Mouse (Mus musculus): ENCODE data around the gene Sdr39u1. TPM values are rescaled to one million over a fixed set of nuclear protein-coding genes. Genes with fewer than 3 reads are reported as not detected.

Gene Sdr39u1
- polyA plus RNA-seq (2015; fragmentation: Nextera tagmentation; extraction: Ambion mirVana): 85.2 and 89.2 TPM in 2 replicates

GRCm38 (mm10) chr14:55899701-55900413, at the start of gene Sdr39u1:
Gene Sdr39u1, minus strand, starts transcription at chr14:55900293.
- Histone ChIP-seq H3K27ac (ENCODE audit: low read length) (peak within 1 kb of the TSS; percentile 75), H3K9ac (ENCODE audit: low read depth, low read length) (peak within 1 kb of the TSS; percentile 75), H3K4me1 (ENCODE audit: control insufficient read depth, insufficient read depth, low read length) (peaks cover 14% of the 10 kb centered on the region), H3K9me3 (ENCODE audit: control insufficient read depth, low read length) (no peaks in the 10 kb centered on the region), H3K4me2 (ENCODE audit: low read depth, low read length) (peak within 1 kb of the TSS; percentile 89), H3K27me3 (replicated peaks; ENCODE audit: control insufficient read depth, insufficient read depth, low read length) (no peaks in the 10 kb centered on the region), H3K4me3 (ENCODE audit: low read length) (peak within 1 kb of the TSS; percentile 52), H3K36me3 (ENCODE audit: control insufficient read depth, insufficient read depth, low read length) (peaks cover 9% of the 10 kb centered on the region; the same call in 1 of the 2 replicates)
- ATAC-seq: peak; percentile 94
- WGBS: under 1% methylated on average over 39 of the region's 39 CpGs

- no peak overlapping the region for H3K27ac ChIP-seq (ENCODE audit: low read length)
- no peak overlapping the region for H3K4me2 ChIP-seq (ENCODE audit: low read depth, low read length)
- no peaks in the 10 kb centered on the region for H3K27me3 ChIP-seq (replicated peaks; ENCODE audit: control insufficient read depth, insufficient read depth, low read length)
- no peak overlapping the region for H3K4me3 ChIP-seq (ENCODE audit: low read length)
- H3K9me3 ChIP-seq (ENCODE audit: control insufficient read depth, low read length): no peaks in the 10 kb centered on the region
- 65% methylated on average over 2 of the region's 2 CpGs for WGBS
- no peak for ATAC-seq
- no peaks in the 10 kb centered on the region for H3K36me3 ChIP-seq (ENCODE audit: control insufficient read depth, insufficient read depth, low read length)
- H3K9ac ChIP-seq (ENCODE audit: low read depth, low read length): no peak overlapping the region
- no peaks in the 10 kb centered on the region for H3K4me1 ChIP-seq (ENCODE audit: control insufficient read depth, insufficient read depth, low read length)
Measured at GRCm38 (mm10) chr14:55946269-55946969, 46.3 kb upstream of the Sdr39u1 start.

GRCm38 (mm10) chr14:55944575-55944974, 44.5 kb upstream of the Sdr39u1 start, which contains the start of gene Cma1:
Gene Cma1, minus strand, starts transcription at chr14:55944675.
- Histone ChIP-seq H3K27ac (ENCODE audit: low read length) (no peak within 1 kb of the TSS), H3K4me1 (ENCODE audit: control insufficient read depth, insufficient read depth, low read length) (no peaks in the 10 kb centered on the region), H3K36me3 (ENCODE audit: control insufficient read depth, insufficient read depth, low read length) (no peaks in the 10 kb centered on the region), H3K9me3 (ENCODE audit: control insufficient read depth, low read length) (no peaks in the 10 kb centered on the region), H3K4me2 (ENCODE audit: low read depth, low read length) (no peak within 1 kb of the TSS), H3K4me3 (ENCODE audit: low read length) (no peak within 1 kb of the TSS), H3K9ac (ENCODE audit: low read depth, low read length) (no peak within 1 kb of the TSS), H3K27me3 (replicated peaks; ENCODE audit: control insufficient read depth, insufficient read depth, low read length) (no peaks in the 10 kb centered on the region)
- 68% methylated on average over 4 of the region's 4 CpGs for WGBS
- no peak for ATAC-seq

- no peak overlapping the region for H3K9ac ChIP-seq (ENCODE audit: low read depth, low read length)
- H3K4me1 ChIP-seq (ENCODE audit: control insufficient read depth, insufficient read depth, low read length): no peaks in the 10 kb centered on the region
- WGBS: 67% methylated on average over 11 of the region's 11 CpGs
- H3K4me3 ChIP-seq (ENCODE audit: low read length): no peak overlapping the region
- H3K27me3 ChIP-seq (replicated peaks; ENCODE audit: control insufficient read depth, insufficient read depth, low read length): no peaks in the 10 kb centered on the region
- no peak overlapping the region for H3K4me2 ChIP-seq (ENCODE audit: low read depth, low read length)
- no peaks in the 10 kb centered on the region for H3K36me3 ChIP-seq (ENCODE audit: control insufficient read depth, insufficient read depth, low read length)
- no peak for ATAC-seq
- H3K27ac ChIP-seq (ENCODE audit: low read length): no peak overlapping the region
- no peaks in the 10 kb centered on the region for H3K9me3 ChIP-seq (ENCODE audit: control insufficient read depth, low read length)
Measured at GRCm38 (mm10) chr14:55943601-55944000, 43.5 kb upstream of the Sdr39u1 start.

GRCm38 (mm10) chr14:55940070-55940800, 40.1 kb upstream of the Sdr39u1 start:
- Histone ChIP-seq H3K27me3 (replicated peaks; ENCODE audit: control insufficient read depth, insufficient read depth, low read length) (no peaks in the 10 kb centered on the region), H3K4me2 (ENCODE audit: low read depth, low read length) (no peak overlapping the region), H3K9ac (ENCODE audit: low read depth, low read length) (no peak overlapping the region), H3K4me3 (ENCODE audit: low read length) (no peak overlapping the region), H3K4me1 (ENCODE audit: control insufficient read depth, insufficient read depth, low read length) (no peaks in the 10 kb centered on the region), H3K9me3 (ENCODE audit: control insufficient read depth, low read length) (no peaks in the 10 kb centered on the region), H3K36me3 (ENCODE audit: control insufficient read depth, insufficient read depth, low read length) (no peaks in the 10 kb centered on the region), H3K27ac (ENCODE audit: low read length) (no peak overlapping the region)
- WGBS: 34% methylated on average over 7 of the region's 7 CpGs
- ATAC-seq: no peak

GRCm38 (mm10) chr14:55933586-55933985, 33.5 kb upstream of the Sdr39u1 start:
- no peaks in the 10 kb centered on the region; the same call in 1 of the 2 replicates for H3K9me3 ChIP-seq (ENCODE audit: control insufficient read depth, low read length)
- H3K4me1 ChIP-seq (ENCODE audit: control insufficient read depth, insufficient read depth, low read length): no peaks in the 10 kb centered on the region; the same call in 1 of the 2 replicates
- H3K36me3 ChIP-seq (ENCODE audit: control insufficient read depth, insufficient read depth, low read length): no peaks in the 10 kb centered on the region
- H3K4me2 ChIP-seq (ENCODE audit: low read depth, low read length): no peak overlapping the region
- H3K27me3 ChIP-seq (replicated peaks; ENCODE audit: control insufficient read depth, insufficient read depth, low read length): no peaks in the 10 kb centered on the region
- ATAC-seq: peak; percentile 75
- WGBS: 34% methylated on average over 7 of the region's 7 CpGs
- 0 out of 2 replicates have a peak overlapping the region, but pooled peaks have one; percentile 28 for H3K9ac ChIP-seq (ENCODE audit: low read depth, low read length)
- H3K4me3 ChIP-seq (ENCODE audit: low read length): no peak overlapping the region
- no peak overlapping the region for H3K27ac ChIP-seq (ENCODE audit: low read length)

- Histone ChIP-seq H3K27ac (ENCODE audit: low read length) (no peak overlapping the region), H3K4me1 (ENCODE audit: control insufficient read depth, insufficient read depth, low read length) (no peaks in the 10 kb centered on the region; the same call in 1 of the 2 replicates), H3K4me3 (ENCODE audit: low read length) (no peak overlapping the region), H3K27me3 (replicated peaks; ENCODE audit: control insufficient read depth, insufficient read depth, low read length) (no peaks in the 10 kb centered on the region), H3K9me3 (ENCODE audit: control insufficient read depth, low read length) (no peaks in the 10 kb centered on the region; the same call in 1 of the 2 replicates), H3K4me2 (ENCODE audit: low read depth, low read length) (no peak overlapping the region), H3K9ac (ENCODE audit: low read depth, low read length) (no peak overlapping the region), H3K36me3 (ENCODE audit: control insufficient read depth, insufficient read depth, low read length) (no peaks in the 10 kb centered on the region)
- 63% methylated on average over 12 of the region's 12 CpGs for WGBS
- peak; percentile 44 for ATAC-seq
Measured at GRCm38 (mm10) chr14:55929263-55929997, 29.3 kb upstream of the Sdr39u1 start.

GRCm38 (mm10) chr14:55926847-55927246, 26.8 kb upstream of the Sdr39u1 start:
- Histone ChIP-seq H3K4me3 (ENCODE audit: low read length) (no peak overlapping the region), H3K36me3 (ENCODE audit: control insufficient read depth, insufficient read depth, low read length) (no peaks in the 10 kb centered on the region), H3K9me3 (ENCODE audit: control insufficient read depth, low read length) (no peaks in the 10 kb centered on the region; the same call in 1 of the 2 replicates), H3K4me2 (ENCODE audit: low read depth, low read length) (no peak overlapping the region), H3K27me3 (replicated peaks; ENCODE audit: control insufficient read depth, insufficient read depth, low read length) (no peaks in the 10 kb centered on the region), H3K27ac (ENCODE audit: low read length) (no peak overlapping the region), H3K4me1 (ENCODE audit: control insufficient read depth, insufficient read depth, low read length) (no peaks in the 10 kb centered on the region), H3K9ac (ENCODE audit: low read depth, low read length) (no peak overlapping the region)
- no peak for ATAC-seq
- WGBS: 77% methylated on average over 4 of the region's 4 CpGs

All from intestine, embryonic 16.5 days (tissue).